Mouse (Mus musculus): ENCODE measurements at regions not wholly inside any gene's neighbourhood (a gene's known extent, or its start where the extent isn't known, plus 50 kb on each side); places are given as distances from the start of the nearest gene placed in this dataset.

DNA sequence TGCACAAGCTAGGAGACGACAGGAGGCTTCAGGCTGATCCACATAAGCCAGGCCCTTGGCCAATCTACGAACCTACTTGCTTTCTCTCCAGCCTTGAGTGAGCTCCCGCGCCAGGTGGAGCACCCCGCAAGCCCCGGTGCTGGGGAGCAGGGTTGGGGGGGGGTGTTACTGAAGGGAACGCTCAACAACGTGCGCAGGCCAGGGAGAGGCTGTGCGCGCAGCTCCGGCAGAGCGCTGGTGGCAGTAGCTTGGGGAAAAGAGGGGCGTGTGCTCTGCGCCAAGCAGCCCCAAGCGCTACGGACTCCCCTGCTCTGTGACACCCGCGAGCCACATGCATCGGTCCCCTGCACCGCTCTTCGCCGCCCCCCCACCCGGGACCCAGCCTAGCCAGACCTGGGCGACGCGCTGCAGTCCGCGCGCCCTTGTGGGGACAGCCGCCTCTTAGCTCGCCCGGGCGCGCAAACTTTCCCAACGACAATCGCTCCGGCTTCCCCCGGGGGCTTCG is 73.1 kb upstream of the Tln2 start:
- Histone ChIP-seq H3K4me3 (peak overlapping the region; percentile 75), H3K27ac (ENCODE audit: poor library complexity, severe bottlenecking) (peak overlapping the region; percentile 75)
- 0 out of 2 replicates have a peak, but pooled peaks have one; percentile 29 for ATAC-seq (ENCODE audit: insufficient number of reproducible peaks, low FRiP score)

DNA sequence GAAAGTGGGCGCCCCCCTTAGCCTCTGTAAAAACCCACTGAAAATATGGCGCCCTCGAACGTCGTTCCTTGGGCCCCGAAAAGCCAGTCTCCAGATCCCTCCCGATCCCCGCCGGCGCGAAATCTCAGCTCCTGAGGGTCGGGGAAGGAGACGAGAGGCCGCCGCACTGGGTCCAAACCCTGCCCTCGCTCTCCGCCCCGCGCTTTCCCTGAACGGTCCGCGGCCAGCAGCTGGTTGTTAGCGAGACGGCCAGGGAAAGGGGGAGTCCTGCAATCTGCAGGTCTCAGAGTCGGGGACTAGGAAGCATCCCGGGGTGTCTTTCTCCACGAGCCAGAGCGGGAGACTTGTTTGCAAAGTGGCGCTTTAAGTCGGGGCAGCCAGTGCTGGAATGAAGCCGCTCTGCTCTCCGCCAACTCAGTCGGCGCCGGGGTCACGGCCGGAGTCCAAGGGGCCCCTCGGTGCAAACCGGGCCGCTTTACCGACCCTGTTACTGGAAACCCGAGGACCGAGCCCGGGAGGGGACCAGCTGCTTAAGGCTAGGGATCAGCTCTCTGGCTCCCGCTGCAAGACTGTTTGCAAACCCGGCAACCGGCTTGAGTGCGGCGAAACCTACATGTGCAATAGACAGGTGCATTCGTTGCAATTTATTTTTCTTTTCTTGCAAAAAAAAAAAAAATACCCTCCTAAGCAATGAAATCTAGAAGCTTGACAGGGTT is 73.7 kb upstream of the Tln2 start:
- peak; percentile 49; the same call in 1 of the 2 replicates for ATAC-seq (ENCODE audit: insufficient number of reproducible peaks, low FRiP score)
- Histone ChIP-seq H3K36me3 (no peaks in the 10 kb centered on the region), H3K27me3 (replicated peaks) (peaks cover 15% of the 10 kb centered on the region), H3K4me1 (replicated peaks) (peaks cover 30% of the 10 kb centered on the region), H3K9ac (peak overlapping the region; percentile 88), H3K9me3 (replicated peaks) (no peaks in the 10 kb centered on the region), H3K4me2 (peak overlapping the region; percentile 96), H3K4me3 (peak overlapping the region; percentile 75), H3K27ac (ENCODE audit: poor library complexity, severe bottlenecking) (peak overlapping the region; percentile 75)
- WGBS = under 1% methylated on average over 50 of the region's 50 CpGs

More for the DNA sequence above, 73.1 kb upstream of the Tln2 start:
- Histone ChIP-seq H3K9ac (peak overlapping the region; percentile 88), H3K4me1 (replicated peaks) (peaks cover 30% of the 10 kb centered on the region), H3K9me3 (replicated peaks) (no peaks in the 10 kb centered on the region), H3K4me2 (peak overlapping the region; percentile 96), H3K27me3 (replicated peaks) (peaks cover 15% of the 10 kb centered on the region), H3K36me3 (no peaks in the 10 kb centered on the region)
- WGBS = under 1% methylated on average over 40 of the region's 40 CpGs

- Histone ChIP-seq H3K4me1 (replicated peaks) (peaks cover 25% of the 10 kb centered on the region), H3K4me2 (peak overlapping the region; percentile 96), H3K27ac (ENCODE audit: poor library complexity, severe bottlenecking) (peak overlapping the region; percentile 69), H3K9ac (peak overlapping the region; percentile 88), H3K4me3 (peak overlapping the region; percentile 75), H3K36me3 (no peaks in the 10 kb centered on the region), H3K9me3 (replicated peaks) (no peaks in the 10 kb centered on the region), H3K27me3 (replicated peaks) (peaks cover 10% of the 10 kb centered on the region)
- 0 out of 2 replicates have a peak, but pooled peaks have one; percentile 68 for ATAC-seq (ENCODE audit: insufficient number of reproducible peaks, low FRiP score)
- WGBS = under 1% methylated on average over 61 of the region's 61 CpGs
Observed at GRCm38 (mm10) chr9:67633761-67634441, 74.4 kb upstream of the Tln2 start.

- Histone ChIP-seq H3K4me2 (no peak overlapping the region), H3K9ac (no peak overlapping the region), H3K27ac (ENCODE audit: poor library complexity, severe bottlenecking) (no peak overlapping the region), H3K9me3 (replicated peaks) (peaks cover 5% of the 10 kb centered on the region; the same call in 1 of the 2 replicates), H3K27me3 (replicated peaks) (no peaks in the 10 kb centered on the region), H3K4me1 (replicated peaks) (no peaks in the 10 kb centered on the region), H3K4me3 (no peak overlapping the region), H3K36me3 (no peaks in the 10 kb centered on the region)
- WGBS = 83% methylated on average over 2 of the region's 2 CpGs
- no peak for ATAC-seq (ENCODE audit: insufficient number of reproducible peaks, low FRiP score)
Observed at GRCm38 (mm10) chr9:67646820-67647219, 87.3 kb upstream of the Tln2 start.

GRCm38 (mm10) chr9:67664773-67665172 is 94.5 kb upstream of the C2cd4b start:
- Histone ChIP-seq H3K27me3 (replicated peaks) (no peaks in the 10 kb centered on the region), H3K4me2 (no peak overlapping the region), H3K36me3 (no peaks in the 10 kb centered on the region), H3K27ac (ENCODE audit: poor library complexity, severe bottlenecking) (no peak overlapping the region), H3K9me3 (replicated peaks) (no peaks in the 10 kb centered on the region), H3K4me1 (replicated peaks) (0 out of 2 replicates have a peak, but pooled peaks cover 3% of the 10 kb centered on the region), H3K9ac (no peak overlapping the region), H3K4me3 (no peak overlapping the region)
- no peak for ATAC-seq (ENCODE audit: insufficient number of reproducible peaks, low FRiP score)

DNA sequence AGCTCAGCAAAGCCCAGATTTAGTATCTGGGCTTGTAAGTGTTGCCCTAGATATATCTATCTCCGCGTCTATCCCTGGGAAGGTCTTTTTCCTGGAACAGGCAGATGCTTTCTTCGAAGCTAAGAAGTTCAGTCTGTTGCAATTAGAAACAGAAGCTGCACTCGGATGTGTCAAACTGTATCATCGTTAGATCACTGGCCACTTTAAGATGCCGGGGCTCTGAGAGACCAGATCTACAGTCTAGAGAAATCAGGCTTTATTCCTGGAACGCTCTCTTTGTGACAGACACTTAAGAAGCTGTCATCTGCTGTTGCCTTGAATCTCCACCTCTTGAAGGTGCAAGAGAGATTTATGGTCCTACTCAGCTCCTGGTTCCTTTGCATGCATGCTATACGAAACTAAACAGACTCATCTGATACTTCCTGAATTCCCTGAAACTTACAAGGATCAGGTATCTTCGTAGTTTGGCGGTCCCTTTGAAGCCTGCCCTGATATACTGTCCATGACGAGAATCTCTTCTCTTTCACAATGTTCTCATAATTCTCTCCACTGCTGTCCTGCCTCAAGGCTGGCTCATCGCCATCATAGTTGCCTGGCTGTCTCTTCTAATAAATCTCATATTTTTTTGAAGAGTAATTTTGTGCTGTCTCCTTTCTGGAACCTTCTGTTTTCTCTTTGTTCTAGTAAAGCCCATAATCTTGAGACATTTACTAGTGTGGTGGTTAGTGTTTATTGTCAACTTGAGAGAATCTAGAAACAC is 88.8 kb upstream of the C2cd4b start:
- Histone ChIP-seq H3K27ac (ENCODE audit: poor library complexity, severe bottlenecking) (peak overlapping the region; percentile 34; the same call in 1 of the 2 replicates), H3K27me3 (replicated peaks) (no peaks in the 10 kb centered on the region), H3K4me1 (replicated peaks) (peaks cover 5% of the 10 kb centered on the region; the same call in 1 of the 2 replicates), H3K36me3 (no peaks in the 10 kb centered on the region), H3K4me3 (peak overlapping the region; percentile 18), H3K9ac (no peak overlapping the region), H3K4me2 (peak overlapping the region; percentile 53), H3K9me3 (replicated peaks) (no peaks in the 10 kb centered on the region)
- ATAC-seq (ENCODE audit: insufficient number of reproducible peaks, low FRiP score) = no peak
- 54% methylated on average over 12 of the region's 12 CpGs for WGBS

- Histone ChIP-seq H3K9me3 (replicated peaks) (0 out of 2 replicates have a peak, but pooled peaks cover 2% of the 10 kb centered on the region), H3K4me1 (replicated peaks) (0 out of 2 replicates have a peak, but pooled peaks cover 3% of the 10 kb centered on the region), H3K27me3 (replicated peaks) (0 out of 2 replicates have a peak, but pooled peaks cover 1% of the 10 kb centered on the region), H3K36me3 (no peaks in the 10 kb centered on the region), H3K4me3 (no peak overlapping the region), H3K27ac (ENCODE audit: poor library complexity, severe bottlenecking) (no peak overlapping the region), H3K4me2 (no peak overlapping the region), H3K9ac (no peak overlapping the region)
- no peak for ATAC-seq (ENCODE audit: insufficient number of reproducible peaks, low FRiP score)
- 71% methylated on average over 1 of the region's 1 CpGs for WGBS
Observed at GRCm38 (mm10) chr9:67676906-67677305, 82.3 kb upstream of the C2cd4b start.

DNA sequence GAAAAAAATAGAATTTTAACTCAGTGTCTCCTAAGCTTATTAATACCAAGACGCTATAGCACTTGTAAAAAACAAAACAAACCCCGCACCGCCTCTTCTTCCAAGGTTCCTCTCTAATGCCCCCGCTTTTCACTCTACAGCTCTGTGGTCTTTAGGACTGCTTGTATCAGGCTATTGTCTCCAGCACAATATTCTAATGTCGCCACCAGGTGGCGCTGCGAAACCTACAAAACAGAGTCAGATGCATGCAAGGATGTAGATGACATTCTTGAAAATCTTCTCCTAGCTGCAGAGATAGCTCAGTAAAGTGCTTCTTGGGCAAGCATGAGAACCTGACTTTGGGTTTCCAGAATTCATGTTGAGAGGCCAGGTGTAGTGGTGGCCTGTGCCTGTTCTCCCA is 75.9 kb upstream of the C2cd4b start:
- Histone ChIP-seq H3K4me3 (no peak overlapping the region), H3K36me3 (no peaks in the 10 kb centered on the region), H3K4me2 (no peak overlapping the region), H3K9me3 (replicated peaks) (peaks cover 22% of the 10 kb centered on the region), H3K4me1 (replicated peaks) (no peaks in the 10 kb centered on the region), H3K27ac (ENCODE audit: poor library complexity, severe bottlenecking) (no peak overlapping the region), H3K27me3 (replicated peaks) (0 out of 2 replicates have a peak, but pooled peaks cover 5% of the 10 kb centered on the region), H3K9ac (no peak overlapping the region)
- WGBS = 11% methylated on average over 7 of the region's 7 CpGs
- ATAC-seq (ENCODE audit: insufficient number of reproducible peaks, low FRiP score) = no peak

- ATAC-seq (ENCODE audit: insufficient number of reproducible peaks, low FRiP score) = no peak
Observed at GRCm38 (mm10) chr9:67692396-67692795, 66.8 kb upstream of the C2cd4b start.

GRCm38 (mm10) chr9:67693716-67694115 is 65.5 kb upstream of the C2cd4b start:
- ATAC-seq (ENCODE audit: insufficient number of reproducible peaks, low FRiP score) = no peak
- WGBS = 19% methylated on average over 7 of the region's 7 CpGs
- no peak overlapping the region for H3K27ac ChIP-seq (ENCODE audit: poor library complexity, severe bottlenecking)
- peaks cover 8% of the 10 kb centered on the region; the same call in 1 of the 2 replicates for H3K4me1 ChIP-seq (replicated peaks)
- H3K36me3 ChIP-seq = no peaks in the 10 kb centered on the region
- H3K27me3 ChIP-seq (replicated peaks) = peaks cover 6% of the 10 kb centered on the region; the same call in 1 of the 2 replicates
- no peak overlapping the region for H3K4me3 ChIP-seq
- H3K9ac ChIP-seq = no peak overlapping the region
- peaks cover 5% of the 10 kb centered on the region for H3K9me3 ChIP-seq (replicated peaks)
- peak overlapping the region; percentile 37; the same call in 1 of the 2 replicates for H3K4me2 ChIP-seq

More at GRCm38 (mm10) chr9:67692396-67692795, 66.8 kb upstream of the C2cd4b start:
- Histone ChIP-seq H3K4me2 (no peak overlapping the region), H3K27ac (ENCODE audit: poor library complexity, severe bottlenecking) (no peak overlapping the region), H3K4me1 (replicated peaks) (peaks cover 8% of the 10 kb centered on the region; the same call in 1 of the 2 replicates), H3K36me3 (no peaks in the 10 kb centered on the region), H3K9ac (no peak overlapping the region), H3K9me3 (replicated peaks) (peaks cover 5% of the 10 kb centered on the region), H3K4me3 (no peak overlapping the region), H3K27me3 (replicated peaks) (peaks cover 6% of the 10 kb centered on the region; the same call in 1 of the 2 replicates)
- WGBS = 83% methylated on average over 13 of the region's 13 CpGs

All from heart, embryonic 12.5 days (tissue).